Mouse (Mus musculus) cortical plate, adult 2 months (tissue): ENCODE measurements around the gene Bcl2l10.

Experiments used
- CTCF ChIP-seq: fragments of 200-500 bp; IDR thresholded peaks from 2 replicates; pipeline ENCODE4 v1.5.1; 2011; ENCODE audit warnings: mild to moderate bottlenecking, control low read depth, low read length; ENCODE audit not compliant: insufficient read depth; ENCODE audit errors: extremely low read depth
- POLR2A ChIP-seq: fragments of 200-500 bp; IDR thresholded peaks from 2 replicates; pipeline ENCODE4 v1.6.1; 2011; ENCODE audit warnings: mild to moderate bottlenecking, low read length, control low read depth; ENCODE audit not compliant: insufficient read depth; ENCODE audit errors: extremely low read depth

GRCm38 (mm10) chr9:75378774-75379173 is 31.2 kb downstream of the Bcl2l10 start:
- TF ChIP-seq CTCF (no peak), POLR2A (no peak)
